Mouse (Mus musculus): ENCODE data around the gene Lima1. TPM values are rescaled to one million over a fixed set of nuclear protein-coding genes. Genes with fewer than 3 reads are reported as not detected.
A peak's percentile ranks its signal among the peaks of the same experiment; 100 is the strongest.
"Not testable (repeated sequence)": the region's sequence is repeated elsewhere in the genome, so short reads cannot be mapped to it uniquely, and the experiment has no call there.

The Lima1 gene
- polyA plus RNA-seq, 1 experiment from 2014 or later: 87.1 TPM

DNA sequence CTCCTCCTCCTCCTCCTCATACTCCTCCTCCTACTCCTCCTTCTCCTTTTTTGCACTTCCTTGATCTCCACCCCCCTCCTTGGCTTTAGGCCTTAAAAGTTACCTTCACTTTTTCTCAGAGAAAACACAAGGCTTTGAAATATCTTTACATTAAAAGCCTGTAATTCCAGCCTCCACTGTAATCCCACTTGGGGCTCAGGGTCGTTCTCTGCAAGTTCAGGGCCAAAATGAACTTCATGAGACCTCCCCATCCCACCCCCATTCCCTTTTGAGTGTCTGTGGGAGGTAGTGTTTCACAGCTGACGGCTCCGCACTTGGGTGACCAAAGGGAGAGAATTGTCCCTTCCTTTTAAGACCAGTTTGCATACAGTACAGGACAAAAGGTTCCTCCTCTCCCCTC lies 102.3 kb downstream of the Lima1 start:
- H3K9me3 ChIP-seq (replicated peaks): no peaks in the 10 kb centered on the region
- H3K27ac ChIP-seq (replicated peaks): peak overlapping the region; percentile 44
- no peaks in the 10 kb centered on the region; the same call in 1 of the 2 replicates for H3K36me3 ChIP-seq
- WGBS: 23% methylated on average over 3 of the region's 3 CpGs
- no peak for ATAC-seq (ENCODE audit: insufficient number of reproducible peaks, low FRiP score, low TSS enrichment, low read depth)
- peaks cover 10% of the 10 kb centered on the region for H3K4me1 ChIP-seq
- H3K4me2 ChIP-seq (replicated peaks): no peak overlapping the region
- no peaks in the 10 kb centered on the region for H3K27me3 ChIP-seq
- no peak overlapping the region for H3K4me3 ChIP-seq (replicated peaks)
- no peak overlapping the region for H3K9ac ChIP-seq

DNA sequence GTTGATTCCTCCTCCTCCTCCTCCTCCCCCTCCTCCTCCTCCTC lies 102.6 kb downstream of the Lima1 start, which contains the start of gene Cers5:
Gene Cers5 (minus strand): TSS at position 5 of the 44 bp plus-strand sequence.
- Histone ChIP-seq H3K27ac (replicated peaks) (peak within 1 kb of the TSS; percentile 96), H3K4me2 (replicated peaks) (peak within 1 kb of the TSS; percentile 76), H3K4me3 (replicated peaks) (peak within 1 kb of the TSS; percentile 89), H3K4me1 (peaks cover 10% of the 10 kb centered on the region), H3K9ac (peak within 1 kb of the TSS; percentile 81)
- not testable (repeated sequence) for H3K27me3 ChIP-seq; ATAC-seq (ENCODE audit: insufficient number of reproducible peaks, low FRiP score, low TSS enrichment, low read depth); H3K36me3 ChIP-seq; H3K9me3 ChIP-seq (replicated peaks)

DNA sequence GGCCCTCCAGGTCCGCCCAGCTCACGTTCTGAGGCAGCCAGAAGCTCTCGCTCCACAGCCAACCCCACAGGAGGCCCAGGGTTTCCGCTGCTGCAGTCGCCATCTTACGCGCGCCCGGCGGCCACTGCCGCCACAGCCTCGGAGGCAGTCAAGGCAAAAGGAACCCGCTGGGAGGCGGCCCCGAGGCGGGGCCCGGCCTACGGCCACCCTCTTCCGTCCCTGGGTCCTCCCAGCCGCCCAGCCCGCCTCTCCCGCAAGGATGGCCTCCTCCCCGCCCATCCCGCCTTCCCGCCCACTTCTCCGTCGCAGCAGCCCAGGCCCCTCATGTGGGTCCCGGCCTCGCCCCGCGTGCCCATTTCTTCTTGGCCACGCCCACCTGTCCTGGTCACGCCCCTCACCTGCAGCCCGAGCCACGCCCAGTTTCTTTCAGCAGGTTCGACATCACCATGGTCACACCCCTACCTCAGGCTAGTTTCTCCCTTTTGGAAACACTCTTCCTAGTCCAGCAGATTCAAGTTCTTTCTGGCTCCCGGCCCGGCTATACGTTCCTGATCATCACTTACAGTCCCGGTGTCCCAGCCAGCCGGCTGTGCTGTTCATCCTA lies 102.9 kb downstream of the Lima1 start:
- WGBS: under 1% methylated on average over 41 of the region's 41 CpGs
- H3K9me3 ChIP-seq (replicated peaks): no peaks in the 10 kb centered on the region
- no peaks in the 10 kb centered on the region for H3K36me3 ChIP-seq
- peaks cover 10% of the 10 kb centered on the region for H3K4me1 ChIP-seq
- H3K27ac ChIP-seq (replicated peaks): peak overlapping the region; percentile 96
- peak; percentile 95 for ATAC-seq (ENCODE audit: insufficient number of reproducible peaks, low FRiP score, low TSS enrichment, low read depth)
- H3K4me2 ChIP-seq (replicated peaks): peak overlapping the region; percentile 76
- no peaks in the 10 kb centered on the region for H3K27me3 ChIP-seq
- peak overlapping the region; percentile 89 for H3K4me3 ChIP-seq (replicated peaks)
- H3K9ac ChIP-seq: peak overlapping the region; percentile 81

DNA sequence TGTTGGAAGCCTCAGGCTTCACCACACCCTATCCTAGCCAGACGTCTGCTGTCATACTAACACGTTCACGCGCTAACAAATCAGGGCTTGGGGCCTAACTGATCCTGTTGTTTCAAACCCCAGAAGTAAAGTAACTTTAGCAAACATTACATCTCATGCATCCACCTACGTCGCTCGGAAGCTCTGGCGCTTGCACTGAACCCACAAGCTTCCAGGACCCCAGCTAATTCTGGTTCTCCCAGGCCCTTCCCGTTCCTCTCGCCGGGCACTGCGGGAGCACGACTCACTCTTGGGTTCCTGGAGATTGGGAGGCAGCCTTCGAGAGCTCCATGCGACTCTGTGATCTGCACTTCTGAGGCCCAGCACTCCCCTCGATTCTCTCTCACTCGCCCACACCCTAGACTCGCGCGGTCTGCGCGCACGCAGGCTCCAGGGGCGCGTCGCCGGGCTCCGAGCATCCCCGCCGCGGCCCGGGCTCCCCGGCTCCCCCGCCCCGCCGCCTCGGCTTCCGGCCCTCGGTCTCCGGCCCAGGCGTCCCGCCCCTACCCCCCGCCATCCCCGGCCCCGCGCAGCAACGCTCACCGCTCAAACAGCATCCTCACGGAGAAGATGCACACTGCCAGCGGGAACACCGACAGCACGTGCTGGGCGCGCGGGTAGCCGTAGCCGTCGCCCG lies 103.5 kb downstream of the Lima1 start:
- 0 out of 2 replicates have a peak, but pooled peaks cover 2% of the 10 kb centered on the region for H3K36me3 ChIP-seq
- WGBS: under 1% methylated on average over 51 of the region's 59 CpGs
- peak; percentile 68 for ATAC-seq (ENCODE audit: insufficient number of reproducible peaks, low FRiP score, low TSS enrichment, low read depth)

DNA sequence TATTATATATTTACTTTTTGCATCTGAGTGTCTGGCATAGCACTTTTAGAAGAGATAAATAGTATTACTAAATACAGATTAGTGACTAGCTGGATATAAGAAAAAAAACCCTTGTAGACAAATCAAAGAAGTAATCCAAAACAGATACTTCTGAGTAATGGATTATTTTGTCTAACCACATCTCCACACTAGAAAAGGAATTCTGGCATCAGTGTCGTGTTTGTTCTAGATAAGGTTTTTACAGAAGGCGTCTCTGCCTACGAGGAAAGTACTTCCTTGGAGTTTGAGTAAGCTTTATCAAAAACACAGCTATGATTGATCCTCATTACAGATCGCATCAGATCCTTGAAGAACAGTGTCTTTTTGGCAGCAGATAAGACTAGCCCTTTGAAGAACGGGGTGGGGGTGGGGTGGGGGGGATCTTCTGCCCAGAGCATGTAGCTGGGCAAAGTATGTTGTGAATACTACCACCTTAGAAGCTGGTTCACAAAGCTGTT lies 104.2 kb downstream of the Lima1 start:
- peaks cover 10% of the 10 kb centered on the region for H3K4me1 ChIP-seq
- H3K4me3 ChIP-seq (replicated peaks): peak overlapping the region; percentile 89
- WGBS: 17% methylated on average over 5 of the region's 5 CpGs
- H3K27ac ChIP-seq (replicated peaks): peak overlapping the region; percentile 96
- no peaks in the 10 kb centered on the region for H3K9me3 ChIP-seq (replicated peaks)
- no peak for ATAC-seq (ENCODE audit: insufficient number of reproducible peaks, low FRiP score, low TSS enrichment, low read depth)
- peak overlapping the region; percentile 76 for H3K4me2 ChIP-seq (replicated peaks)
- H3K36me3 ChIP-seq: 0 out of 2 replicates have a peak, but pooled peaks cover 6% of the 10 kb centered on the region
- H3K27me3 ChIP-seq: no peaks in the 10 kb centered on the region
- H3K9ac ChIP-seq: peak overlapping the region; percentile 81

More for the DNA sequence above, 103.5 kb downstream of the Lima1 start:
- Histone ChIP-seq H3K9ac (peak overlapping the region; percentile 81), H3K27me3 (no peaks in the 10 kb centered on the region), H3K27ac (replicated peaks) (peak overlapping the region; percentile 96), H3K4me2 (replicated peaks) (peak overlapping the region; percentile 76), H3K4me1 (peaks cover 10% of the 10 kb centered on the region), H3K4me3 (replicated peaks) (peak overlapping the region; percentile 89), H3K9me3 (replicated peaks) (no peaks in the 10 kb centered on the region)

DNA sequence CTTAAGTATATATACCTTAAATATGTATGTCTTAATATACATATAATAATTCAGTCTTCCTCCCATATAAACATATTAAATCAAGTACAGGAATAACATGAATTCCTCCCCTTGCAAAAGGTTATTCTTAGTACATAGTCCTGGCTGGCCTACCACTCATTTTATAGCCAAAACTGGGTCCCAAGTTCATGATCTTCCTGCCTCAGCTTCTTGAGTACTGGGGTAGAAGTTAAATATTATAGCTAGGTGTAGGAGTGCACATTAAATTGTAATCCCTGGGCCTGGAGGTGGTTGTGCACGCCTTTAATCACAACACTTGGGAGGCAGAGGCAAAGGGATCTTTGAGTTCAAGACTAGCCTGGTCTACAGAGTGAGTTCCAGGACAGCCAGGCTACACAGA lies 106.5 kb downstream of the Lima1 start:
- Histone ChIP-seq H3K36me3 (peaks cover 9% of the 10 kb centered on the region; the same call in 1 of the 2 replicates), H3K4me1 (peaks cover 10% of the 10 kb centered on the region), H3K27ac (replicated peaks) (no peak overlapping the region), H3K9me3 (replicated peaks) (no peaks in the 10 kb centered on the region), H3K27me3 (no peaks in the 10 kb centered on the region), H3K4me3 (replicated peaks) (no peak overlapping the region), H3K9ac (no peak overlapping the region), H3K4me2 (replicated peaks) (no peak overlapping the region)
- ATAC-seq (ENCODE audit: insufficient number of reproducible peaks, low FRiP score, low TSS enrichment, low read depth): no peak
- WGBS: 92% methylated on average over 1 of the region's 1 CpGs

DNA sequence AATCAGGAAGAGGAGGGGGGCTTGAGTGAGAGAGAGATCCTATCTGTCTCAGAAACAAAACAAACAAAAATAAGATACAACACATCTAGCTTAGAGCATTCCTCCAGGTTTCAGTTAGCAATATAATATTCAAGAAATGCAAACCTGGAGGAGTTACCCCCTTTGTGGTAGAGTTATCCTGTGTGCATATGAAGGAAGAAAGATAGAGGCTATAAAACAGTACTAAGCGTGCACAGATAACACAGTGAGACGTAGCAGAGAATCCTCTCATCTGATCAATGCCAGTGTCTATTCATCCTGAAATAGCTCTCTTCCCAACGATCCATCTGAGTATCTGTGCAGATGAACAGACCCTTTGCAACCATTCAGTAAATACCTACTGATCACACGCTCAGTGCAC lies 107.8 kb downstream of the Lima1 start:
- Histone ChIP-seq H3K9ac (no peak overlapping the region), H3K9me3 (replicated peaks) (no peaks in the 10 kb centered on the region), H3K4me2 (replicated peaks) (no peak overlapping the region), H3K27ac (replicated peaks) (no peak overlapping the region), H3K4me1 (peaks cover 10% of the 10 kb centered on the region), H3K27me3 (no peaks in the 10 kb centered on the region), H3K36me3 (peaks cover 9% of the 10 kb centered on the region; the same call in 1 of the 2 replicates), H3K4me3 (replicated peaks) (no peak overlapping the region)
- 85% methylated on average over 4 of the region's 4 CpGs for WGBS
- no peak for ATAC-seq (ENCODE audit: insufficient number of reproducible peaks, low FRiP score, low TSS enrichment, low read depth)

DNA sequence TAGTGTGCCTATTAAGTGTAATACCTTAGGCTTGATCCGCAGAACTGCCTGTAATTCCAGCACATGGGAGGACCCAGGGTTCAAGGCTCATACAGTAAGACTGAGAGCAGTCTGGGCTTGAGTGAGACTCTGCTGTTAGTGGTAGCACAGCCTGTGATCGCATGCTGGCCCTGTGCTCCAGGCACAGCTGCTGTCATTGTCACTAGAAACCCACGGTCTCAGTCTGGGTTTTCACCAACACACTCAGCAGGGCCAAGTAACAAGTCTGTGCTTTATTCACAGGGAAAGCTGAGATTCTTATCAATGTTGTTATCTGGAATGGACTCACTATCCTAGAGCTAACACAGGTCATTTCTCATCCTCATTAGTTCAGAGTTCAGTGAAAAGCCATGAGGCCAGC lies 121.1 kb downstream of the Lima1 start:
- H3K4me2 ChIP-seq (replicated peaks): no peak overlapping the region
- no peaks in the 10 kb centered on the region for H3K9me3 ChIP-seq (replicated peaks)
- H3K4me3 ChIP-seq (replicated peaks): no peak overlapping the region
- no peak for ATAC-seq (ENCODE audit: insufficient number of reproducible peaks, low FRiP score, low TSS enrichment, low read depth)
- H3K36me3 ChIP-seq: peaks cover 9% of the 10 kb centered on the region; the same call in 1 of the 2 replicates
- H3K4me1 ChIP-seq: no peaks in the 10 kb centered on the region
- 78% methylated on average over 3 of the region's 3 CpGs for WGBS
- no peaks in the 10 kb centered on the region for H3K27me3 ChIP-seq
- H3K9ac ChIP-seq: no peak overlapping the region
- no peak overlapping the region for H3K27ac ChIP-seq (replicated peaks)

DNA sequence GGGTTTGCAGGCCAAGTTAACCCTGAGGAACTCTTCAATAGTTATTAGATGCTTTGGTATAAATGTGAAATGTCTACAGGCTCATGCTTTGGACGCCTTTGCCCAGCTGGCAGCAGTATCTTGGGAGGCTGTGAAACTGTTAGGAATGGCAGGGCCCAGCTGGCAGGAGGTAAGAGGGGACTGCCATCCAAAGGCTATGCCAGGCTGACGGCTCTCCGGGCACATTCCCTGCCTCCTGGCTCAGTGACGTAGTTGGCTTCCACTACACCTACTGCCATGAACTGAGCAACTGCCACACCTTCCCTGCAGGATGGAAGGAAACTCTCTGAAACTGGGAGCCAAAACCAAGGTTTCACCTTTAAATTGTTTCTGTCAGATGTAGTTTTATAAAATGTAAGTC lies 135.0 kb downstream of the Lima1 start:
- no peaks in the 10 kb centered on the region for H3K27me3 ChIP-seq
- no peak overlapping the region for H3K4me3 ChIP-seq (replicated peaks)
- no peak overlapping the region for H3K4me2 ChIP-seq (replicated peaks)
- 94% methylated on average over 4 of the region's 4 CpGs for WGBS
- no peaks in the 10 kb centered on the region for H3K4me1 ChIP-seq
- H3K36me3 ChIP-seq: peaks cover 85% of the 10 kb centered on the region
- ATAC-seq (ENCODE audit: insufficient number of reproducible peaks, low FRiP score, low TSS enrichment, low read depth): no peak
- no peak overlapping the region for H3K27ac ChIP-seq (replicated peaks)
- H3K9ac ChIP-seq: no peak overlapping the region
- no peaks in the 10 kb centered on the region for H3K9me3 ChIP-seq (replicated peaks)

DNA sequence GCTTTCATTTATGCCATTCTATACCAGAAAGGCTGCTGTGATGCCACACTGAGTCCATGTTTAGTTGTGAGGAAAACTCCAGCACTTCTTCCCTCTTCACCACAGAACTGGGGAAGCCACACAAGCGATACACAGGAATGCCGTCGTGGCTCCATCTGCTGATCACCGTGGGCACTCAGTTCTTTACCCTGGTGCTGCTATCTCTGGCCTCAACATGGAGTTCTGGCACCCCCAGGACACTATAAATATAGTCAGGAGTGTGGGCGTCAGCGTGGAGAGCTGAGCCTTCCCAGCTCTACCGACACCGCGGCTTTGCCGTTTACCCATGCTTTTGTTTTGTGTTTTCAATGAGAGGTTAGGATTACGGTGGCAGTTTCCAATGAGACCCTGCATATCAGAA lies 138.6 kb downstream of the Lima1 start:
- Histone ChIP-seq H3K9ac (no peak overlapping the region), H3K4me3 (replicated peaks) (no peak overlapping the region), H3K36me3 (peaks cover 82% of the 10 kb centered on the region), H3K9me3 (replicated peaks) (no peaks in the 10 kb centered on the region), H3K27ac (replicated peaks) (no peak overlapping the region), H3K4me2 (replicated peaks) (no peak overlapping the region), H3K4me1 (no peaks in the 10 kb centered on the region), H3K27me3 (no peaks in the 10 kb centered on the region)
- WGBS: 88% methylated on average over 11 of the region's 11 CpGs
- ATAC-seq (ENCODE audit: insufficient number of reproducible peaks, low FRiP score, low TSS enrichment, low read depth): no peak

DNA sequence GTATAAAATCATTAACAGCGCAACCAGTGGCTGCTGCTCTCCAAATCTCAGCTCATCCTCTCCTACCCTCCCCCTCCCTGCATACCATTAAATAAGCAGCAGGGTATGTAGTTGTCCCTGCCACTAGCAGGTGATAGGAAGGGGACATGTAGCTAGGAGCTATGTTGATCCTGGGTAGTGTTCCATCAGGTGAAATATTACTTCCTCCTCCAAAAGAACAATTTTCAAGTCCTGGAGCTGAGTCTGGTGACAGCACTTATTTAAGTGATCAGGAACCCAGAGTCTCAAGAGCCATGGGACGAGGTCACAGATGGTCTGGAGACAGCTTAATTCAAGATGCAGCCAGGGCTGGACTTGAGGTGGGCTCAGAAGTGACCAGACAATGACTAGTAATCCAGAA lies 139.6 kb downstream of the Lima1 start:
- no peaks in the 10 kb centered on the region for H3K27me3 ChIP-seq
- no peaks in the 10 kb centered on the region for H3K4me1 ChIP-seq
- WGBS: 94% methylated on average over 2 of the region's 2 CpGs
- no peak overlapping the region for H3K27ac ChIP-seq (replicated peaks)
- no peak overlapping the region for H3K9ac ChIP-seq
- H3K4me3 ChIP-seq (replicated peaks): no peak overlapping the region
- H3K9me3 ChIP-seq (replicated peaks): no peaks in the 10 kb centered on the region
- H3K4me2 ChIP-seq (replicated peaks): no peak overlapping the region
- no peak for ATAC-seq (ENCODE audit: insufficient number of reproducible peaks, low FRiP score, low TSS enrichment, low read depth)
- peaks cover 76% of the 10 kb centered on the region for H3K36me3 ChIP-seq

DNA sequence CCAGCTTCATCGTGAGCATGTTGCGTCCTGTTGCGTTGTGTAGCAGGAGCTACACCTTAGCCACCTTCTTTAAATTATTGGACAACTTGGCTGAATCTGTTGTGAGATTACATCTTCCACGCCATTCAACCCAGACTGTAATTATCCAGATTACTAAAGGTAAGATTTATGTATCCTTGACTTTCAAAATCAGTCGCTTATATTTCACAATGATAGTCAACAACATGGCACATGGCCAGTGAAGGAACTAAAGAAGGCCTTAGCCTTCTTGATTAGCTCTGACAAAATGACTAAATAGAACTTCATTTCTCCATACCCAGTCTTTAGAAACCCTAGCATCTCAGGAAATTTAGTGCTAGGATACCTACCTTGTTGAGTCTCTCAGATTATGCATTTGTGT lies 142.1 kb downstream of the Lima1 start:
- H3K4me2 ChIP-seq (replicated peaks): no peak overlapping the region
- 79% methylated on average over 5 of the region's 5 CpGs for WGBS
- no peaks in the 10 kb centered on the region for H3K9me3 ChIP-seq (replicated peaks)
- H3K4me1 ChIP-seq: no peaks in the 10 kb centered on the region
- no peak for ATAC-seq (ENCODE audit: insufficient number of reproducible peaks, low FRiP score, low TSS enrichment, low read depth)
- no peak overlapping the region for H3K9ac ChIP-seq
- H3K27me3 ChIP-seq: no peaks in the 10 kb centered on the region
- H3K36me3 ChIP-seq: peaks cover 69% of the 10 kb centered on the region
- no peak overlapping the region for H3K4me3 ChIP-seq (replicated peaks)
- H3K27ac ChIP-seq (replicated peaks): no peak overlapping the region
